8 mouse cellular contexts compared by ENCODE assay signal in genomic region chr1:119053402-119053841, GRCm38 (mm10). TPM values are rescaled to one million over a fixed set of nuclear protein-coding genes. Genes with fewer than 3 reads are reported as not detected.
DNase-seq lines count a peak whose midpoint lies in the region; ATAC-seq lines count a peak whose summit lies in the region.

Gene Gli2 (minus strand): TSS chr1:119053619.

- no peaks in the 10 kb centered on the region for H3K36me3 ChIP-seq in hindbrain, embryonic 11.5 days (ENCODE audit: control insufficient read depth, insufficient read depth, low read length)
- no peaks in the 10 kb centered on the region for H3K36me3 ChIP-seq in lung, embryonic 15.5 days

- H3K27ac ChIP-seq in hindbrain, embryonic 11.5 days (ENCODE audit: low read depth, low read length): peak within 1 kb of the TSS; percentile 89
- peak within 1 kb of the TSS; percentile 91 for H3K27ac ChIP-seq in lung, embryonic 15.5 days

- H3K4me3 ChIP-seq in hindbrain, embryonic 11.5 days (ENCODE audit: low read depth, low read length): peak within 1 kb of the TSS; percentile 59
- peak within 1 kb of the TSS; percentile 55 for H3K4me3 ChIP-seq in lung, embryonic 15.5 days

- peak; percentile 88 for ATAC-seq in hindbrain, embryonic 11.5 days (ENCODE audit: low FRiP score)
- ATAC-seq in lung, embryonic 15.5 days (ENCODE audit: borderline replicate concordance, extremely low read depth, low FRiP score, low TSS enrichment): peak; percentile 80

- peaks cover 8% of the 10 kb centered on the region for H3K4me1 ChIP-seq in hindbrain, embryonic 11.5 days (replicated peaks; ENCODE audit: control insufficient read depth, insufficient read depth, low read length)
- H3K4me1 ChIP-seq in lung, embryonic 15.5 days: peaks cover 64% of the 10 kb centered on the region

- no peaks in the 10 kb centered on the region for H3K9me3 ChIP-seq in hindbrain, embryonic 11.5 days (ENCODE audit: control insufficient read depth, low read length)
- no peaks in the 10 kb centered on the region for H3K9me3 ChIP-seq in lung, embryonic 15.5 days

- DNase-seq in NIH3T3 (ENCODE audit: low read depth): peak; percentile 96
- DNase-seq in cerebellum, postnatal 10 days: peak; percentile 91 to 93
- peak; percentile 67 to 79 for DNase-seq in frontal cortex, postnatal 14 days (ENCODE audit: low spot score in 2 of 2)
- DNase-seq in hindbrain, embryonic 11.5 days (ENCODE audit: low spot score): peak; percentile 93
- peak; percentile 85 to 89 for DNase-seq in layer of hippocampus, postnatal 10 days (ENCODE audit: low spot score in 2 of 2)
- DNase-seq in ovary, postnatal 36 days (ENCODE audit: low spot score): peak; percentile 87
- peak; percentile 69 for DNase-seq in urinary bladder, adult 2 months (ENCODE audit: low spot score)

- under 1% methylated on average over 42 of the region's 42 CpGs for WGBS in hindbrain, embryonic 11.5 days
- 0% methylated on average over 35 of the region's 42 CpGs for WGBS in lung, embryonic 15.5 days

- no peaks in the 10 kb centered on the region; the same call in 1 of the 2 replicates for H3K27me3 ChIP-seq in hindbrain, embryonic 11.5 days (ENCODE audit: control insufficient read depth, insufficient read depth, low read length)
- H3K27me3 ChIP-seq in lung, embryonic 15.5 days: peaks cover 61% of the 10 kb centered on the region

- H3K9ac ChIP-seq in hindbrain, embryonic 11.5 days (ENCODE audit: low read depth, low read length): peak within 1 kb of the TSS; percentile 78
- H3K9ac ChIP-seq in lung, embryonic 15.5 days: peak within 1 kb of the TSS; percentile 53

- H3K4me2 ChIP-seq in hindbrain, embryonic 11.5 days (replicated peaks; ENCODE audit: low read depth, low read length): peak within 1 kb of the TSS; percentile 84
- peak within 1 kb of the TSS; percentile 89 for H3K4me2 ChIP-seq in lung, embryonic 15.5 days

RNA-seq across cellular contexts. Expression of gene Gli2, which starts in this region (rescaled TPM):
- polyA plus RNA-seq in hindbrain, embryonic 11.5 days (2014; fragmentation: Nextera tagmentation; extraction: Ambion mirVana): 7.1 and 8.7 TPM in 2 replicates
- total RNA-seq in layer of hippocampus, postnatal 10 days (2021): 1 to 10 TPM; 5.6 to 6.8 TPM
- polyA plus RNA-seq in lung, embryonic 15.5 days (2015; fragmentation: Nextera tagmentation; extraction: Ambion mirVana): 7.5 and 8.6 TPM in 2 replicates
- 4.6 and 10.9 TPM in 2 replicates for polyA plus RNA-seq in urinary bladder, adult 2 months (2012; rRNA removed)

Comparison
In these comparisons a context has a peak if more than half of its experiments do, and no peak if none do; other contexts are left out.
1. Peak in every context shown above with its lines: DNase-seq, ATAC-seq, H3K4me3 ChIP-seq and H3K27ac ChIP-seq.